In genomic region chr10:94917354-94917753, GRCm38 (mm10) we compare ENCODE assay signal across 22 mouse cellular contexts. TPM values are rescaled to one million over a fixed set of nuclear protein-coding genes. Genes with fewer than 3 reads are reported as not detected.
DNase-seq lines count a peak whose midpoint lies in the region; ATAC-seq and TF ChIP-seq lines count a peak whose summit lies in the region.
"Had no signal": no experiment of that assay in that cellular context is flagged by ENCODE, and none has a peak within 500 bp of the region (broad histone marks: within the 10 kb centered on the region; RNA-seq: fewer than 3 reads in every experiment).

No protein-coding gene starts in this region.

- H3K4me1 ChIP-seq in hindbrain, embryonic 12.5 days = peaks cover 14% of the 10 kb centered on the region; the same call in 1 of the 2 replicates
- no peaks in the 10 kb centered on the region; the same call in 1 of the 2 replicates for H3K4me1 ChIP-seq in hindbrain, embryonic 16.5 days (ENCODE audit: control insufficient read depth, insufficient read depth, low read depth, low read length)
- peaks cover 81% of the 10 kb centered on the region for H3K4me1 ChIP-seq in bone marrow macrophage, adult 2 months (ENCODE audit: control insufficient read depth, insufficient read depth, low read length)
- peaks cover 53 to 66% of the 10 kb centered on the region in 2 experiments for H3K4me1 ChIP-seq in liver, embryonic 14.5 days (replicated peaks; ENCODE audit: control insufficient read depth in 2 of 2, insufficient read depth in 2 of 2, low read length in 1 of 2)

- no peaks in the 10 kb centered on the region for H3K27me3 ChIP-seq in hindbrain, embryonic 12.5 days
- no peaks in the 10 kb centered on the region for H3K27me3 ChIP-seq in hindbrain, embryonic 16.5 days (replicated peaks; ENCODE audit: control insufficient read depth, insufficient read depth, low read length)
- no peaks in the 10 kb centered on the region for H3K27me3 ChIP-seq in liver, embryonic 14.5 days (ENCODE audit: control insufficient read depth, insufficient read depth, low read length)
- H3K27me3 ChIP-seq: lung, embryonic 15.5 days had no signal

- H3K4me3 ChIP-seq in hindbrain, embryonic 12.5 days = no peak overlapping the region
- H3K4me3 ChIP-seq in hindbrain, embryonic 16.5 days (ENCODE audit: low read length) = no peak overlapping the region
- peak overlapping the region; percentile 12 for H3K4me3 ChIP-seq in bone marrow macrophage, adult 2 months (ENCODE audit: insufficient read depth, low read length)
- H3K4me3 ChIP-seq in liver, embryonic 14.5 days (ENCODE audit: insufficient read depth in 1 of 2, low read depth in 2 of 2, low read length in 2 of 2) = no peak overlapping the region
- H3K4me3 ChIP-seq: gastrocnemius, adult 2 months; lung, embryonic 15.5 days; myocyte had no signal

- WGBS in hindbrain, embryonic 12.5 days = 80% methylated on average over 4 of the region's 4 CpGs
- 83% methylated on average over 4 of the region's 4 CpGs for WGBS in hindbrain, embryonic 16.5 days
- 29% methylated on average over 4 of the region's 4 CpGs for WGBS in liver, embryonic 14.5 days (ENCODE audit: insufficient replicate concordance)

- no peak for TF ChIP-seq CTCF in bone marrow macrophage, adult 2 months (IDR thresholded peaks at IDR 0.05; ENCODE audit: low read depth, low read length)
- no peak for TF ChIP-seq CTCF in liver, embryonic 14.5 days (IDR thresholded peaks at IDR 0.05; ENCODE audit: low read depth)

- H3K36me3 ChIP-seq in hindbrain, embryonic 12.5 days = no peaks in the 10 kb centered on the region
- no peaks in the 10 kb centered on the region for H3K36me3 ChIP-seq in hindbrain, embryonic 16.5 days (ENCODE audit: control insufficient read depth, insufficient read depth, low read length)
- no peaks in the 10 kb centered on the region for H3K36me3 ChIP-seq in liver, embryonic 14.5 days (replicated peaks; ENCODE audit: control insufficient read depth, insufficient read depth, low read depth)
- H3K36me3 ChIP-seq: lung, embryonic 15.5 days had no signal

- no peak overlapping the region for H3K4me2 ChIP-seq in hindbrain, embryonic 12.5 days (replicated peaks)
- H3K4me2 ChIP-seq in hindbrain, embryonic 16.5 days (ENCODE audit: low read length) = no peak overlapping the region
- peak overlapping the region; percentile 77 for H3K4me2 ChIP-seq in liver, embryonic 14.5 days (ENCODE audit: low read depth)
- H3K4me2 ChIP-seq: lung, embryonic 15.5 days had no signal

- no peaks in the 10 kb centered on the region for H3K9me3 ChIP-seq in hindbrain, embryonic 12.5 days (replicated peaks)
- H3K9me3 ChIP-seq in hindbrain, embryonic 16.5 days (ENCODE audit: control insufficient read depth, low read length) = no peaks in the 10 kb centered on the region
- H3K9me3 ChIP-seq in liver, embryonic 14.5 days (ENCODE audit: control insufficient read depth, low read length) = no peaks in the 10 kb centered on the region
- H3K9me3 ChIP-seq: G1E; lung, embryonic 15.5 days had no signal

- no peak for ATAC-seq in hindbrain, embryonic 12.5 days (ENCODE audit: low FRiP score)
- ATAC-seq in hindbrain, embryonic 16.5 days = no peak
- no peak for ATAC-seq in liver, embryonic 14.5 days (ENCODE audit: insufficient read depth)
- ATAC-seq: forebrain, postnatal 0 days; intestine, embryonic 16.5 days had no signal

- no peak overlapping the region; the same call in 1 of the 2 replicates for H3K9ac ChIP-seq in hindbrain, embryonic 12.5 days
- no peak overlapping the region for H3K9ac ChIP-seq in hindbrain, embryonic 16.5 days (ENCODE audit: low read depth, low read length)
- H3K9ac ChIP-seq in liver, embryonic 14.5 days (replicated peaks) = no peak overlapping the region
- H3K9ac ChIP-seq: forebrain, postnatal 0 days; lung, embryonic 15.5 days had no signal

- TF ChIP-seq EP300 in liver, embryonic 14.5 days (IDR thresholded peaks at IDR 0.05; ENCODE audit: low read depth) = no peak

- peak; percentile 52 for DNase-seq in 416B (ENCODE audit: low read depth)
- no peak for DNase-seq in liver, embryonic 14.5 days (ENCODE audit: low read depth in 3 of 3, low spot score in 3 of 3)
- DNase-seq in yolk sac, embryonic 10.5 days (ENCODE audit: low spot score) = no peak
- DNase-seq in ovary, postnatal 14 days (ENCODE audit: low spot score) = no peak
- no peak for DNase-seq in thymus, postnatal 14 days
- DNase-seq: adrenal gland, postnatal 36 days; cerebellum, postnatal 36 days; forebrain, postnatal 0 days; gastrocnemius, adult 2 months; heart, adult 18-20 months; heart, postnatal 14 days; kidney, postnatal 14 days; layer of hippocampus, postnatal 36 days; left cerebral cortex, postnatal 4 days had no signal

- TF ChIP-seq POLR2A in bone marrow macrophage, adult 2 months (IDR thresholded peaks at IDR 0.05; ENCODE audit: borderline replicate concordance, low read depth, low read length) = no peak

- 0 out of 2 replicates have a peak overlapping the region, but pooled peaks have one; percentile 23 for H3K27ac ChIP-seq in hindbrain, embryonic 12.5 days
- H3K27ac ChIP-seq in hindbrain, embryonic 16.5 days (ENCODE audit: low read depth, low read length) = no peak overlapping the region
- H3K27ac ChIP-seq in bone marrow macrophage, adult 2 months (ENCODE audit: insufficient read depth, low read depth, low read length) = peak overlapping the region; percentile 98
- peak overlapping the region; percentile 94 for H3K27ac ChIP-seq in liver, embryonic 14.5 days
- H3K27ac ChIP-seq: gastrocnemius, adult 2 months; lung, embryonic 15.5 days; stomach, postnatal 0 days had no signal

RNA-seq across cellular contexts. Expression of gene Plxnc1, which starts 27.3 kb away (rescaled TPM):
- polyA plus RNA-seq in hindbrain, embryonic 12.5 days (2016; fragmentation: Nextera tagmentation; extraction: Ambion mirVana) = 6.4 and 6.7 TPM in 2 replicates
- 8.3 and 8.4 TPM in 2 replicates for polyA plus RNA-seq in hindbrain, embryonic 16.5 days (2015; fragmentation: Nextera tagmentation; extraction: Ambion mirVana)
- 76.7 and 82.8 TPM in 2 replicates for polyA plus RNA-seq in bone marrow macrophage, adult 2 months (2012; ENCODE audit: insufficient read depth, insufficient read length, missing spikeins)
- 1.4 and 2.0 TPM in 2 replicates for polyA plus RNA-seq in liver, embryonic 14.5 days (2012; rRNA removed)
- 2.1 and 2.5 TPM in 2 replicates for polyA plus RNA-seq in liver, embryonic 14.5 days (2014; fragmentation: Nextera tagmentation; extraction: Ambion mirVana)
- polyA plus RNA-seq: myocyte had no signal
